Mouse (Mus musculus): ENCODE results near the gene Nlrp6.

- TF ChIP-seq POLR2A (IDR thresholded peaks at IDR 0.05; ENCODE audit: borderline replicate concordance, insufficient read depth, low read length) = no peak
- no peak for TF ChIP-seq CTCF (IDR thresholded peaks at IDR 0.05; ENCODE audit: borderline replicate concordance, insufficient read depth, low read depth, low read length)
Observed at GRCm38 (mm10) chr7:140938896-140939295, 18.2 kb downstream of the Nlrp6 start.
